Mouse (Mus musculus) kidney, postnatal 0 days (tissue): Measurements from ENCODE around the gene Art5. TPM values are rescaled to one million over a fixed set of nuclear protein-coding genes. Genes with fewer than 3 reads are reported as not detected.

Experiments used
- ATAC-seq: fragments of 200-750 bp; cut with Nextera tagmentation; replicated peaks from 2 replicates; pipeline ENCODE4 v1.8.0; 2017; ENCODE audit warnings: low read depth, moderate number of reproducible peaks, moderate TSS enrichment, moderate library complexity; ENCODE audit not compliant: low FRiP score
- DNase-seq: peaks from one replicate; pipeline ENCODE4 v3.0.0-alpha.2; 2016; ENCODE audit warnings: low spot score
- H3K27ac ChIP-seq: fragments of 300-500 bp; sonication (generic); 2 replicates; pipeline ENCODE4 v1.5.1; 2014; ENCODE audit warnings: mild to moderate bottlenecking
- H3K27me3 ChIP-seq: fragments of 300-500 bp; sonication (generic); 2 replicates; pipeline ENCODE4 v1.6.1; 2014; ENCODE audit warnings: low read length, mixed read lengths; ENCODE audit not compliant: insufficient read depth
- H3K36me3 ChIP-seq: fragments of 300-500 bp; sonication (generic); 2 replicates; pipeline ENCODE4 v1.6.1; 2014; ENCODE audit warnings: low read length, mixed read lengths; ENCODE audit not compliant: insufficient read depth
- H3K4me1 ChIP-seq: fragments of 300-500 bp; sonication (generic); replicated peaks from 2 replicates; pipeline ENCODE4 v1.6.1; 2014; ENCODE audit warnings: antibody characterized with exemption, low read length, mixed read lengths; ENCODE audit not compliant: insufficient read depth
- H3K4me2 ChIP-seq: fragments of 300-500 bp; sonication (generic); 2 replicates; pipeline ENCODE4 v1.6.1; 2014; ENCODE audit warnings: mild to moderate bottlenecking, low read length, moderate library complexity, mixed read lengths
- H3K4me3 ChIP-seq: fragments of 300-500 bp; sonication (generic); replicated peaks from 2 replicates; pipeline ENCODE4 v1.5.1; 2014; ENCODE audit warnings: low read depth, low read length
- H3K9ac ChIP-seq: fragments of 300-500 bp; sonication (generic); 2 replicates; pipeline ENCODE4 v1.6.1; 2014; ENCODE audit warnings: low read depth, low read length
- H3K9me3 ChIP-seq: fragments of 300-500 bp; sonication (generic); replicated peaks from 2 replicates; pipeline ENCODE4 v1.6.1; 2016; ENCODE audit warnings: low read length, inconsistent platforms, mixed read lengths
- CTCF ChIP-seq: IDR thresholded peaks from 2 replicates; pipeline ENCODE4 v1.5.1; 2016; ENCODE audit warnings: antibody characterized with exemption, low read depth, mild to moderate bottlenecking, moderate library complexity
- WGBS: fragments of 180-500 bp; shearing (Covaris S2); extraction: QIAGEN DNeasy Blood & Tissue Kit; methylation state at CpG from one replicate; pipeline ENCODE4 v1.1.7; 2014; 5-methylcytosine and 5-hydroxymethylcytosine counted together
- polyA plus RNA-seq: library from polyadenylated mRNA; unstranded; fragments of >200 nt; fragmentation: Nextera tagmentation; extraction: Ambion mirVana; gene quantifications from 2 replicates; pipeline ENCODE4 v1.2.1, GENCODE M21; 2015

Gene Art5
- polyA plus RNA-seq, 1 experiment from 2014 or later: 1.4 TPM

GRCm38 (mm10) chr7:102076714-102077296 lies 32.5 kb downstream of the Art5 start:
- 81% methylated on average over 7 of the region's 7 CpGs for WGBS
- no peak for ATAC-seq
- peaks cover 62% of the 10 kb centered on the region for H3K36me3 ChIP-seq
- no peak overlapping the region for H3K4me3 ChIP-seq
- H3K9me3 ChIP-seq: no peaks in the 10 kb centered on the region
- no peaks in the 10 kb centered on the region for H3K27me3 ChIP-seq
- no peak overlapping the region for H3K27ac ChIP-seq
- peak; percentile 78 for TF ChIP-seq CTCF
- peak; percentile 52 for DNase-seq
- H3K4me2 ChIP-seq: no peak overlapping the region
- H3K4me1 ChIP-seq: no peaks in the 10 kb centered on the region
- no peak overlapping the region for H3K9ac ChIP-seq

DNA sequence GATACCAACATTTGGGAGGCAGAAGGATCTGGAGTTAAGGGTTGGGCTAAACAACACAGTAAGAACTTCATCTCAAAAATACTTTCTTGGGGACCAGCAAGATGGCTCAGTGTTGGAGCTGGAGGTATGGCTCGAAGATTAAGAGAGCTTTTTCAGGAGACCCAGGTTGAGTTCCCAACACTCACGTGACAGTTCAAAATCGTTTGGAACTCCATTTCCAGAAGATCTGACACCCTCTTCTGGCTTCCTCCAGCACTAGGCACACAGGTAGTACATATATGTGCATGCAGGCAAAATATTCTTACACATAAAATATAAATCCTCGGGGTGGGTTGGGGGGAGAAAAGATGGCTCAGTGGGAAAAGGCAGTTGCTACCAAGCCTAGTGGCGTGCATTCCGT lies 42.9 kb downstream of the Art5 start:
- Histone ChIP-seq H3K9me3 (no peaks in the 10 kb centered on the region), H3K4me2 (peak overlapping the region; percentile 73), H3K27me3 (no peaks in the 10 kb centered on the region), H3K4me1 (0 out of 2 replicates have a peak, but pooled peaks cover 12% of the 10 kb centered on the region), H3K4me3 (peak overlapping the region; percentile 59), H3K36me3 (0 out of 2 replicates have a peak, but pooled peaks cover 3% of the 10 kb centered on the region), H3K27ac (no peak overlapping the region), H3K9ac (peak overlapping the region; percentile 69; the same call in 1 of the 2 replicates)
- ATAC-seq (no peak), DNase-seq (no peak)
- TF ChIP-seq CTCF: no peak
- 55% methylated on average over 6 of the region's 6 CpGs for WGBS

GRCm38 (mm10) chr7:102065046-102065891 lies 44.0 kb downstream of the Art5 start, which contains the start of the genes Rnf121, Xndc1 and Xntrpc:
Gene Rnf121 (minus strand): TSS chr7:102065469.
Gene Xndc1 (plus strand): TSS chr7:102065511.
Gene Xntrpc (plus strand): TSS chr7:102065713.
- under 1% methylated on average over 56 of the region's 56 CpGs for WGBS
- Histone ChIP-seq H3K4me1 (0 out of 2 replicates have a peak, but pooled peaks cover 12% of the 10 kb centered on the region), H3K9ac (peak within 1 kb of the TSS; percentile 69), H3K9me3 (no peaks in the 10 kb centered on the region), H3K4me3 (peak within 1 kb of the TSS; percentile 59), H3K27ac (peak within 1 kb of the TSS; percentile 66), H3K27me3 (no peaks in the 10 kb centered on the region), H3K36me3 (no peaks in the 10 kb centered on the region), H3K4me2 (peak within 1 kb of the TSS; percentile 73)
- no peak for TF ChIP-seq CTCF
- peak; percentile 97 for DNase-seq
- peak; percentile 97 for ATAC-seq

DNA sequence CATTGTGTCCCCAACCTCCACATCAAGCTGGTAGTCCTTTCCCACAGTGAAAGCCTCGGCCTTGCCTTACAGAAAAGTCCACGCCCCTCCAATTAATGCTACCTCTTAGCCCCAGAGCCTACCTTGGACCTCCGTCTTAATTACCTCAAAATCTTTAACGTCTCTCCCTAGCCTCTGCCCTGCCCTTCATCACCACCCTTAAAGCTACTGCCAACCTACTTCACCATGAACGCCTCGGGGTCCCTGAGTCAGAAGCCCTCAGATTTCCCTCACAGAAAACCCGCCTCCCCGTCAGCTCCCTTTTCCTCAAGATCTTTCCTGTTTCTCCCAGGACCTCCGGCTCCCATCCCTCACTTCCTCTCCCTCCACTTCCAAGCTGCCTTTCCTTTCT lies 44.6 kb downstream of the Art5 start:
- H3K36me3 ChIP-seq: no peaks in the 10 kb centered on the region
- H3K4me1 ChIP-seq: 0 out of 2 replicates have a peak, but pooled peaks cover 12% of the 10 kb centered on the region
- no peak for TF ChIP-seq CTCF
- peak overlapping the region; percentile 69 for H3K9ac ChIP-seq
- H3K9me3 ChIP-seq: no peaks in the 10 kb centered on the region
- ATAC-seq (peak; percentile 53), DNase-seq (no peak)
- H3K27me3 ChIP-seq: no peaks in the 10 kb centered on the region
- peak overlapping the region; percentile 59 for H3K4me3 ChIP-seq
- 1% methylated on average over 9 of the region's 9 CpGs for WGBS
- H3K27ac ChIP-seq: peak overlapping the region; percentile 62
- peak overlapping the region; percentile 73 for H3K4me2 ChIP-seq

DNA sequence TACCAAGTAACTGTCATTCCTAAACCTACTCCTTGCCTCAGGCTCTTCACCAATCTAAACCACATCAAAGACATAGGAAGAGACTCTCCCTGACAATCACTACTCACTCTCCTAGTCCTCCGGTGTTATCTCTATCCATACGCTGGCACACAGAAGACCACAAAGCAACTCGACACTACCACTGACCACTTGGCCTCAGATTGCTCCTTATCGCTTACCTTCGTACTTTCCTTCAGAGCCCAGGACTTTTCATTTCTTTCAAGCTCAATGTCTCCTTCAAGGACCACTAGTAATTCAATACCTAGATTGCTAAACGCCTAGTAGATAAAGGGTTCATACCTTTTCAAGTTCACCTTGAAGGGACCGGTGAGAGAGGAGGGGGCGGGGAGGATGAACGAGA lies 45.4 kb downstream of the Art5 start:
- H3K9me3 ChIP-seq: no peaks in the 10 kb centered on the region
- H3K27ac ChIP-seq: no peak overlapping the region
- H3K27me3 ChIP-seq: no peaks in the 10 kb centered on the region
- DNase-seq: no peak
- no peak for TF ChIP-seq CTCF
- peak overlapping the region; percentile 73 for H3K4me2 ChIP-seq
- 70% methylated on average over 9 of the region's 9 CpGs for whole genome bisulfite sequencing
- ATAC-seq: no peak
- H3K4me3 ChIP-seq: peak overlapping the region; percentile 59; the same call in 1 of the 2 replicates
- H3K36me3 ChIP-seq: no peaks in the 10 kb centered on the region
- H3K9ac ChIP-seq: no peak overlapping the region
- H3K4me1 ChIP-seq: 0 out of 2 replicates have a peak, but pooled peaks cover 12% of the 10 kb centered on the region

DNA sequence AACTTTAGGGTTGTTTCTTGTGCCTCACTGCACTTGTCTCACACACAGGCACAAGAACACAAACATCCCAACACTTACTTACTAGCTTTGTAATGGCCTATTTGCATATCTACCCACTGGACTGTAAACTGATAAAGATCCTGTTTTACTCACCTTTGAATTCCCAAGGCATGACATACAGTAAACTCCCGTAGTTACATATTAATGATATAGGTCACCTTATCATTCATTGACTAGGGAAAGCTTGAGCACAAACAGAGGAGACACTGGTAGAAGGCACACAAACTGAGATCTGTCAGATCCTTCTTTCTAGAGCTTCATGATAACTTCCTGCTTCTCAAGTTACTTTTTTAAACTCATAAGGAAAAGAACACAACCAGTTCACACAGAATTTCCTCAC lies 47.1 kb downstream of the Art5 start:
- no peak overlapping the region for H3K9ac ChIP-seq
- TF ChIP-seq CTCF: no peak
- 0 out of 2 replicates have a peak, but pooled peaks have one; percentile 21 for ATAC-seq
- H3K27ac ChIP-seq: 0 out of 2 replicates have a peak overlapping the region, but pooled peaks have one; percentile 31
- DNase-seq: peak; percentile 17
- H3K9me3 ChIP-seq: no peaks in the 10 kb centered on the region
- no peak overlapping the region for H3K4me3 ChIP-seq
- no peaks in the 10 kb centered on the region for H3K27me3 ChIP-seq
- H3K36me3 ChIP-seq: no peaks in the 10 kb centered on the region
- H3K4me1 ChIP-seq: 0 out of 2 replicates have a peak, but pooled peaks cover 12% of the 10 kb centered on the region
- 50% methylated on average over 1 of the region's 1 CpGs for WGBS
- no peak overlapping the region for H3K4me2 ChIP-seq
